In genomic region chr13:46548600-46549179, GRCm38 (mm10) we compare ENCODE assay signal across 26 mouse cellular contexts. TPM values are rescaled to one million over a fixed set of nuclear protein-coding genes. Genes with fewer than 3 reads are reported as not detected.
A peak's percentile ranks its signal among the peaks of the same experiment; 100 is the strongest.
DNase-seq lines count a peak whose midpoint lies in the region; ATAC-seq and TF ChIP-seq lines count a peak whose summit lies in the region.
"Had no signal": no experiment of that assay in that cellular context is flagged by ENCODE, and none has a peak within 500 bp of the region (broad histone marks: within the 10 kb centered on the region; RNA-seq: fewer than 3 reads in every experiment).

No protein-coding gene starts in this region.

- TF ChIP-seq CTCF in hindbrain, postnatal 0 days (IDR thresholded peaks at IDR 0.05; ENCODE audit: low read depth), result no peak

- ATAC-seq in hindbrain, embryonic 13.5 days (ENCODE audit: low FRiP score), result peak; percentile 40; the same call in 1 of the 2 replicates
- no peak for ATAC-seq in hindbrain, embryonic 12.5 days (ENCODE audit: low FRiP score)
- ATAC-seq in neural tube, embryonic 13.5 days (ENCODE audit: low read depth), result peak; percentile 48
- no peak for ATAC-seq in hindbrain, postnatal 0 days
- ATAC-seq in inflammation-experienced regulatory T-cells, adult 6 months, result no peak
- ATAC-seq: intestine, embryonic 16.5 days had no signal

- peak overlapping the region; percentile 61 for H3K27ac ChIP-seq in hindbrain, embryonic 13.5 days
- no peak overlapping the region for H3K27ac ChIP-seq in hindbrain, embryonic 12.5 days
- H3K27ac ChIP-seq in neural tube, embryonic 13.5 days (replicated peaks), result peak overlapping the region; percentile 39
- no peak overlapping the region; the same call in 1 of the 2 replicates for H3K27ac ChIP-seq in hindbrain, postnatal 0 days
- H3K27ac ChIP-seq: embryonic facial prominence, embryonic 12.5 days; heart, embryonic 10.5 days; left cerebral cortex, adult 2 months; limb, embryonic 15.5 days; liver, embryonic 14.5 days; neural tube, embryonic 12.5 days; stomach, postnatal 0 days had no signal

- H3K9ac ChIP-seq in hindbrain, embryonic 13.5 days, result no peak overlapping the region
- H3K9ac ChIP-seq in hindbrain, embryonic 12.5 days, result no peak overlapping the region
- H3K9ac ChIP-seq in neural tube, embryonic 13.5 days, result no peak overlapping the region
- H3K9ac ChIP-seq in hindbrain, postnatal 0 days (replicated peaks; ENCODE audit: low read length), result no peak overlapping the region
- H3K9ac ChIP-seq: embryonic facial prominence, embryonic 12.5 days; kidney, embryonic 15.5 days; limb, embryonic 15.5 days; liver, embryonic 14.5 days; lung, embryonic 14.5 days; neural tube, embryonic 12.5 days had no signal

- 59% methylated on average over 5 of the region's 5 CpGs for WGBS in hindbrain, embryonic 13.5 days
- 83% methylated on average over 5 of the region's 5 CpGs for WGBS in hindbrain, embryonic 12.5 days
- 56% methylated on average over 5 of the region's 5 CpGs for WGBS in neural tube, embryonic 13.5 days
- WGBS in hindbrain, postnatal 0 days, result 54% methylated on average over 5 of the region's 5 CpGs

- peaks cover 44% of the 10 kb centered on the region for H3K4me1 ChIP-seq in hindbrain, embryonic 13.5 days (replicated peaks)
- 0 out of 2 replicates have a peak, but pooled peaks cover 4% of the 10 kb centered on the region for H3K4me1 ChIP-seq in hindbrain, embryonic 12.5 days
- peaks cover 39% of the 10 kb centered on the region for H3K4me1 ChIP-seq in neural tube, embryonic 13.5 days (replicated peaks)
- H3K4me1 ChIP-seq in hindbrain, postnatal 0 days (ENCODE audit: insufficient read depth, low read length), result peaks cover 8% of the 10 kb centered on the region
- H3K4me1 ChIP-seq: embryonic facial prominence, embryonic 12.5 days; limb, embryonic 15.5 days had no signal

- no peaks in the 10 kb centered on the region for H3K27me3 ChIP-seq in hindbrain, embryonic 13.5 days
- H3K27me3 ChIP-seq in hindbrain, embryonic 12.5 days, result no peaks in the 10 kb centered on the region
- no peaks in the 10 kb centered on the region for H3K27me3 ChIP-seq in neural tube, embryonic 13.5 days
- no peaks in the 10 kb centered on the region for H3K27me3 ChIP-seq in hindbrain, postnatal 0 days (ENCODE audit: insufficient read depth, low read length)
- H3K27me3 ChIP-seq: embryonic facial prominence, embryonic 12.5 days; kidney, embryonic 15.5 days; limb, embryonic 15.5 days; neural tube, embryonic 12.5 days had no signal

- H3K4me2 ChIP-seq in hindbrain, embryonic 13.5 days, result no peak overlapping the region
- H3K4me2 ChIP-seq in hindbrain, embryonic 12.5 days (replicated peaks), result no peak overlapping the region
- no peak overlapping the region for H3K4me2 ChIP-seq in neural tube, embryonic 13.5 days
- H3K4me2 ChIP-seq in hindbrain, postnatal 0 days (ENCODE audit: low read depth, low read length), result no peak overlapping the region
- H3K4me2 ChIP-seq: embryonic facial prominence, embryonic 12.5 days; kidney, embryonic 15.5 days; limb, embryonic 15.5 days; lung, embryonic 14.5 days; neural tube, embryonic 12.5 days had no signal

- no peaks in the 10 kb centered on the region for H3K36me3 ChIP-seq in hindbrain, embryonic 13.5 days
- H3K36me3 ChIP-seq in hindbrain, embryonic 12.5 days, result no peaks in the 10 kb centered on the region
- no peaks in the 10 kb centered on the region for H3K36me3 ChIP-seq in neural tube, embryonic 13.5 days
- H3K36me3 ChIP-seq in hindbrain, postnatal 0 days (ENCODE audit: insufficient read depth, low read length), result no peaks in the 10 kb centered on the region
- H3K36me3 ChIP-seq: embryonic facial prominence, embryonic 12.5 days; heart, embryonic 10.5 days; kidney, embryonic 15.5 days; limb, embryonic 15.5 days; neural tube, embryonic 12.5 days had no signal

- no peak overlapping the region for H3K4me3 ChIP-seq in hindbrain, embryonic 13.5 days
- no peak overlapping the region for H3K4me3 ChIP-seq in hindbrain, embryonic 12.5 days
- no peak overlapping the region for H3K4me3 ChIP-seq in neural tube, embryonic 13.5 days
- no peak overlapping the region for H3K4me3 ChIP-seq in hindbrain, postnatal 0 days (ENCODE audit: low read length)
- H3K4me3 ChIP-seq: embryonic facial prominence, embryonic 12.5 days; heart, embryonic 10.5 days; kidney, embryonic 15.5 days; left cerebral cortex, adult 2 months; limb, embryonic 15.5 days; megakaryocyte, embryonic 14.5 days; neural tube, embryonic 12.5 days had no signal

- no peaks in the 10 kb centered on the region for H3K9me3 ChIP-seq in hindbrain, embryonic 13.5 days
- no peaks in the 10 kb centered on the region for H3K9me3 ChIP-seq in hindbrain, embryonic 12.5 days (replicated peaks)
- no peaks in the 10 kb centered on the region for H3K9me3 ChIP-seq in neural tube, embryonic 13.5 days
- H3K9me3 ChIP-seq in hindbrain, postnatal 0 days (ENCODE audit: low read length), result no peaks in the 10 kb centered on the region
- H3K9me3 ChIP-seq: embryonic facial prominence, embryonic 12.5 days; heart, embryonic 10.5 days; kidney, embryonic 15.5 days; limb, embryonic 15.5 days; megakaryocyte, embryonic 14.5 days; neural tube, embryonic 12.5 days had no signal

- DNase-seq in neural tube, embryonic 10.5 days (ENCODE audit: extremely low spot score, low spot score), result no peak
- DNase-seq in hindbrain, postnatal 0 days (ENCODE audit: low spot score), result peak; percentile 37
- DNase-seq in kidney, adult 18-20 months, result no peak
- DNase-seq in layer of hippocampus, adult 11-12 months (ENCODE audit: low spot score), result no peak
- DNase-seq: cerebellum, adult 2 months; cerebellum, postnatal 25 days; heart, postnatal 4 days; lung, embryonic 14.5 days; lung, postnatal 36 days; right cerebral cortex, adult 18-20 months; thymus, adult 2 months; thymus, postnatal 4 days had no signal

RNA-seq across cellular contexts. Expression of gene Cap2, which starts 47.0 kb away (rescaled TPM):
- 5.6 and 6.3 TPM in 2 replicates for polyA plus RNA-seq in hindbrain, embryonic 13.5 days (2015; fragmentation: Nextera tagmentation; extraction: Ambion mirVana)
- polyA plus RNA-seq in hindbrain, embryonic 12.5 days (2016; fragmentation: Nextera tagmentation; extraction: Ambion mirVana), result 9.4 and 10.2 TPM in 2 replicates
- 4.3 and 8.7 TPM in 2 replicates for polyA plus RNA-seq in neural tube, embryonic 13.5 days (2015; fragmentation: Nextera tagmentation; extraction: Ambion mirVana)
- 16.6 and 19.9 TPM in 2 replicates for total RNA-seq in hindbrain, postnatal 0 days (2014; rRNA removed)
- 9.3 and 9.4 TPM in 2 replicates for polyA plus RNA-seq in hindbrain, postnatal 0 days (2015; fragmentation: Nextera tagmentation; extraction: Ambion mirVana)
- under 1 TPM in 2 of 3 experiments, not detected in 1; 0.24 to 0.35 TPM for polyA plus RNA-seq in inflammation-experienced regulatory T-cells, adult 6 months (2017; shearing (Covaris generic))

Comparison
In these comparisons a context has a peak if more than half of its experiments do, and no peak if none do; other contexts are left out.
1. ATAC-seq: peak in hindbrain, embryonic 13.5 days (single experiment) and neural tube, embryonic 13.5 days (single experiment); none in hindbrain, embryonic 12.5 days (single experiment), hindbrain, postnatal 0 days (single experiment) and inflammation-experienced regulatory T-cells, adult 6 months (single experiment).
2. H3K27ac ChIP-seq: peak in hindbrain, embryonic 13.5 days (single experiment) and neural tube, embryonic 13.5 days (single experiment); none in hindbrain, embryonic 12.5 days (single experiment) and hindbrain, postnatal 0 days (single experiment).